Mouse (Mus musculus) CH12.LX (cell line): ENCODE results near the gene Rabgap1l. TPM values are rescaled to one million over a fixed set of nuclear protein-coding genes. Genes with fewer than 3 reads are reported as not detected.
"Not testable (repeated sequence)": the region's sequence is repeated elsewhere in the genome, so short reads cannot be mapped to it uniquely, and the experiment has no call there.

Experiments used
- DNase-seq: peaks from one replicate; pipeline ENCODE4 v3.0.0-alpha.2; 2013; ENCODE audit errors: extremely low read depth
- H3K27ac ChIP-seq: 2 replicates; pipeline ENCODE4 v1.5.1; 2012; ENCODE audit warnings: low read depth, mild to moderate bottlenecking, control low read depth, moderate library complexity; ENCODE audit not compliant: insufficient read depth
- H3K27me3 ChIP-seq: replicated peaks from 2 replicates; pipeline ENCODE3; 2012; ENCODE audit warnings: inconsistent platforms
- H3K36me3 ChIP-seq, 2 experiments: replicated peaks in 1 of 2; 2 replicates each; pipeline versions ENCODE3 to v1.6.1; 2012; ENCODE audit warnings: inconsistent platforms in 1 of 2, low read length in 1 of 2, mild to moderate bottlenecking in 1 of 2, mixed read lengths in 1 of 2, moderate library complexity in 1 of 2; ENCODE audit not compliant: control insufficient read depth in 1 of 2, insufficient read depth in 1 of 2
- H3K4me1 ChIP-seq, 2 experiments: 2 replicates each; pipeline ENCODE4 v1.6.1; 2012; ENCODE audit warnings: inconsistent platforms in 1 of 2, moderate library complexity in 1 of 2; ENCODE audit not compliant: insufficient read depth in 2 of 2, control insufficient read depth in 1 of 2
- H3K4me2 ChIP-seq: 2 replicates; pipeline ENCODE4 v1.6.1; 2012; ENCODE audit warnings: low read depth, mild to moderate bottlenecking, control low read depth; ENCODE audit not compliant: poor library complexity, insufficient read depth, severe bottlenecking
- H3K4me3 ChIP-seq, 3 experiments: fragments of 150-350 bp in 1 of 3; sonication (generic) in 1 of 3; replicated peaks in 1 of 3; 2 replicates each; pipeline versions ENCODE3 to v1.5.1; 2011 to 2012; ENCODE audit warnings: low read depth in 2 of 3, low read length in 2 of 3, mild to moderate bottlenecking in 2 of 3, moderate library complexity in 2 of 3, control low read depth in 1 of 3, improper control_type of control experiment in 1 of 3, inconsistent platforms in 1 of 3, mixed read lengths in 1 of 3; ENCODE audit not compliant: poor library complexity in 1 of 3
- H3K79me2 ChIP-seq: replicated peaks from 2 replicates; pipeline ENCODE4 v1.6.1; 2012; ENCODE audit warnings: mild to moderate bottlenecking, moderate library complexity; ENCODE audit not compliant: control insufficient read depth, poor library complexity, insufficient read depth, severe bottlenecking; ENCODE audit errors: extremely low read depth
- H3K9ac ChIP-seq: 2 replicates; pipeline ENCODE4 v1.6.1; 2012; ENCODE audit warnings: low read depth, mild to moderate bottlenecking, control low read depth, moderate library complexity; ENCODE audit not compliant: insufficient read depth
- H3K9me3 ChIP-seq: replicated peaks from 2 replicates; pipeline ENCODE3; 2012; ENCODE audit warnings: low read length, inconsistent platforms, mixed read lengths
- BHLHE40 ChIP-seq: IDR thresholded peaks from 2 replicates; pipeline ENCODE4 v1.6.1; 2011; ENCODE audit warnings: mild to moderate bottlenecking, low read depth, low read length, improper control_type of control experiment
- CHD1 ChIP-seq: IDR thresholded peaks from 2 replicates; pipeline ENCODE4 v1.6.1; 2012; ENCODE audit warnings: low read depth, low read length, improper control_type of control experiment, inconsistent platforms
- CTCF ChIP-seq, 2 experiments: IDR thresholded peaks in 1 of 2; conservative IDR thresholded peaks in 1 of 2; 2 replicates each; pipeline ENCODE4 v1.5.1; 2011 to 2012; ENCODE audit warnings: low read depth in 2 of 2, low read length in 2 of 2, improper control_type of control experiment in 1 of 2, inconsistent platforms in 1 of 2, mild to moderate bottlenecking in 1 of 2, moderate library complexity in 1 of 2
- E2F4 ChIP-seq: IDR thresholded peaks from 2 replicates; pipeline ENCODE4 v1.6.1; 2011; ENCODE audit warnings: low read depth, low read length, improper control_type of control experiment; ENCODE audit not compliant: insufficient replicate concordance
- EP300 ChIP-seq: IDR thresholded peaks from 2 replicates; pipeline ENCODE4 v1.6.1; 2011; ENCODE audit warnings: low read length, improper control_type of control experiment
- ETS1 ChIP-seq: conservative IDR thresholded peaks from 2 replicates; pipeline ENCODE4 v1.6.1; 2012; ENCODE audit warnings: low read depth, mild to moderate bottlenecking, inconsistent platforms, low read length, improper control_type of control experiment, moderate library complexity
- JUND ChIP-seq: conservative IDR thresholded peaks from 2 replicates; pipeline ENCODE4 v1.6.1; 2011; ENCODE audit warnings: low read depth, low read length, improper control_type of control experiment
- MAZ ChIP-seq: IDR thresholded peaks from 2 replicates; pipeline ENCODE4 v1.6.1; 2012; ENCODE audit warnings: low read depth, mild to moderate bottlenecking, inconsistent platforms, low read length, improper control_type of control experiment, moderate library complexity
- MEF2A ChIP-seq: IDR thresholded peaks from 2 replicates; pipeline ENCODE4 v1.6.1; 2014; ENCODE audit warnings: low read depth, mild to moderate bottlenecking, inconsistent platforms, low read length, improper control_type of control experiment, borderline replicate concordance
- MYC ChIP-seq: IDR thresholded peaks from 2 replicates; pipeline ENCODE4 v1.6.1; 2011; ENCODE audit warnings: low read depth, mild to moderate bottlenecking, improper control_type of control experiment, low read length
- NELFE ChIP-seq: IDR thresholded peaks from 2 replicates; pipeline ENCODE4 v1.6.1; 2011; ENCODE audit warnings: low read depth, low read length, improper control_type of control experiment
- RAD21 ChIP-seq: IDR thresholded peaks from 2 replicates; pipeline ENCODE4 v1.6.1; 2011; ENCODE audit warnings: low read depth, mild to moderate bottlenecking, low read length, improper control_type of control experiment, moderate library complexity
- SMC3 ChIP-seq: IDR thresholded peaks from 2 replicates; pipeline ENCODE4 v1.6.1; 2011; ENCODE audit warnings: low read depth, low read length, improper control_type of control experiment
- TCF12 ChIP-seq: IDR thresholded peaks from 2 replicates; pipeline ENCODE4 v1.6.1; 2014; ENCODE audit warnings: low read depth, mild to moderate bottlenecking, inconsistent platforms, low read length, improper control_type of control experiment
- USF2 ChIP-seq: conservative IDR thresholded peaks from 2 replicates; pipeline ENCODE4 v1.6.1; 2011; ENCODE audit warnings: low read depth, low read length, improper control_type of control experiment
- ZC3H11A ChIP-seq: IDR thresholded peaks from 2 replicates; pipeline ENCODE4 v1.6.1; 2012; ENCODE audit warnings: low read depth, mild to moderate bottlenecking, inconsistent platforms, low read length, improper control_type of control experiment
- ZNF384 ChIP-seq: IDR thresholded peaks from 2 replicates; pipeline ENCODE4 v1.6.1; 2012; ENCODE audit warnings: low read depth, low read length, improper control_type of control experiment, inconsistent platforms
- dilution Hi-C: fragments of 300-500 bp; cut with MboI; formaldehyde crosslinking; loops from 2 replicates; pipeline ENCODE4 v1.14.3; 2020; ENCODE audit warnings: low sequenced_read_pairs; ENCODE audit not compliant: extremely low pct_unique_long_range_greater_than_20kb, extremely low pct_ligation_motif_present
- in situ Hi-C: fragments of 300-500 bp; cut with MboI; formaldehyde crosslinking; loops from 3 replicates; pipeline ENCODE4 v1.14.3; 2019; ENCODE audit warnings: low sequenced_read_pairs, low pct_ligation_motif_present, low pct_unique_long_range_greater_than_20kb, mixed read lengths
- polyA plus RNA-seq: library from polyadenylated mRNA; unstranded; fragments of >175 nt; gene quantifications from 2 replicates; pipeline ENCODE4 v1.2.1, GENCODE M21; 2012; ENCODE audit warnings: low read depth; ENCODE audit not compliant: insufficient read length
- total RNA-seq, 2 experiments: library from RNA; depleted of rRNA; stranded (reverse); fragments of 300-350 nt in 1 of 2; fragments of >200 nt in 1 of 2; gene quantifications; 2 replicates each; pipeline ENCODE4 v1.2.3; 2012 to 2014

Gene Rabgap1l
- total and polyA plus RNA-seq, 3 experiments: 84.0 to 109 (median 85.6) TPM

DNA sequence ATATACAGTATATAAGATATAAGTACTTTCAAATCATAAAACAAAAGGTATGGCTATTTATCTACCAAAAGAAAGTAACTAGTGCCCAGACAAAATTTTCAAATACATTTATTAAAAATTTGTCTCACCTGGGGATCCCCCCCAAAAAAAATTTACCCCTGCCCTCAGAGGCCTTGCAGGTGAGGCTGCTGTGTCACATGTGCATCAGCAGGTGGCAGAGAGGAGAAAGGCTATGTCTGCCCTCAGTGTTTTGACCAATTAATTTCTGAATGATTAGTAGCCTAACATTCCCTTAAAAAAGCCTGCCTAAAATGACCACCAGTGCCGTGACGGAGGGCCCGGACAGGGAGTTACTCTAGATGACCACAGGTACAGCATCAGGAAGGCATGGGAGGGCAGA is 147.6 kb downstream of the Rabgap1l start:
- Histone ChIP-seq H3K4me1 (no peaks in the 10 kb centered on the region), H3K36me3 (peaks cover 3 to 22% of the 10 kb centered on the region in 2 experiments), H3K27ac (no peak overlapping the region), H3K27me3 (no peaks in the 10 kb centered on the region), H3K4me2 (no peak overlapping the region), H3K9ac (no peak overlapping the region), H3K4me3 (no peak overlapping the region), H3K9me3 (no peaks in the 10 kb centered on the region), H3K79me2 (peaks cover 5% of the 10 kb centered on the region; the same call in 1 of the 2 replicates)
- TF ChIP-seq CTCF (conservative IDR thresholded peaks at IDR 0.05 in 1 of 2, IDR thresholded peaks at IDR 0.05 in 1 of 2; ENCODE audit: low read depth in 2 of 2, low read length in 2 of 2): peak in 1 of 2 experiments; percentile 36; a peak in 1 of 4 replicates
- TF ChIP-seq RAD21: peak; percentile 9; the same call in 1 of the 2 replicates
- TF ChIP-seq JUND: no peak
- TF ChIP-seq MEF2A: no peak
- peak; percentile 35 for TF ChIP-seq SMC3
- in situ Hi-C loops (no loop called here), dilution Hi-C loops (no loop called here)
- DNase-seq: no peak

- DNase-seq: no peak
- Histone ChIP-seq H3K79me2 (no peaks in the 10 kb centered on the region), H3K4me3 (no peak overlapping the region), H3K4me1 (no peaks in the 10 kb centered on the region), H3K27ac (no peak overlapping the region), H3K9ac (no peak overlapping the region), H3K9me3 (no peaks in the 10 kb centered on the region), H3K27me3 (no peaks in the 10 kb centered on the region), H3K36me3 (peaks cover 0 to 28% of the 10 kb centered on the region in 2 experiments), H3K4me2 (no peak overlapping the region)
- TF ChIP-seq MYC (no peak), TCF12 (no peak), ETS1 (no peak), ZC3H11A (no peak), E2F4 (no peak), MAZ (no peak), NELFE (no peak), EP300 (no peak), CHD1 (no peak), ZNF384 (no peak), BHLHE40 (no peak), USF2 (no peak)
- dilution Hi-C loops: no loop called here
- in situ Hi-C loops: no loop called here
Measured at GRCm38 (mm10) chr1:160628213-160628932, 164.6 kb downstream of the Rabgap1l start.

GRCm38 (mm10) chr1:160624354-160625120 is 168.5 kb downstream of the Rabgap1l start:
- H3K4me2 ChIP-seq, DNase-seq, H3K79me2 ChIP-seq, in situ Hi-C loops, H3K4me1 ChIP-seq, H3K4me3 ChIP-seq, H3K9me3 ChIP-seq, dilution Hi-C loops, H3K27me3 ChIP-seq, H3K27ac ChIP-seq, H3K9ac ChIP-seq: not testable (repeated sequence)
- peaks cover 0 to 27% of the 10 kb centered on the region in 2 experiments for H3K36me3 ChIP-seq
